Mouse (Mus musculus): ENCODE measurements around the gene St6gal1. TPM values are rescaled to one million over a fixed set of nuclear protein-coding genes. Genes with fewer than 3 reads are reported as not detected.

St6gal1 gene
- polyA plus RNA-seq (2017; shearing (Covaris generic)) = 10 to 100 TPM; 74.7 to 85.6 TPM

GRCm38 (mm10) chr16:23224671-23225068 lies at the start of gene St6gal1:
St6gal1 (plus strand) TSS chr16:23224740.

Other genes with a start within 250 kb of the St6gal1 start
- gene Kng2, start 195.3 kb upstream of the St6gal1 start, polyA plus RNA-seq (2017; shearing (Covaris generic)) = not detected
- under 1 TPM in 1 of 2 experiments, not detected in 1; 0.59 TPM for gene Kng1, start 166.9 kb upstream of the St6gal1 start, polyA plus RNA-seq (2017; shearing (Covaris generic))
- gene Eif4a2, start 117.3 kb upstream of the St6gal1 start, polyA plus RNA-seq (2017; shearing (Covaris generic)) = 100 to 1,000 TPM; 276 to 355 TPM
- 10 to 100 TPM; 20.9 to 34.4 TPM for gene Rfc4, start 97.0 kb upstream of the St6gal1 start, polyA plus RNA-seq (2017; shearing (Covaris generic))
- gene Adipoq, start 78.2 kb upstream of the St6gal1 start, polyA plus RNA-seq (2017; shearing (Covaris generic)) = under 1 TPM in 1 of 2 experiments, not detected in 1; 0.88 TPM
- gene Rtp1, start 204.4 kb downstream of the St6gal1 start, polyA plus RNA-seq (2017; shearing (Covaris generic)) = under 1 TPM in 1 of 2 experiments, not detected in 1; 0.23 TPM